Mouse (Mus musculus) heart, embryonic 16.5 days (tissue): ENCODE data around the gene Srsf3. TPM values are rescaled to one million over a fixed set of nuclear protein-coding genes. Genes with fewer than 3 reads are reported as not detected.
"Not testable (repeated sequence)": the region's sequence is repeated elsewhere in the genome, so short reads cannot be mapped to it uniquely, and the experiment has no call there.

Source experiments
- ATAC-seq: fragments of 200-750 bp; cut with Nextera tagmentation; replicated peaks from 2 replicates; pipeline ENCODE4 v1.8.0; 2017; ENCODE audit warnings: moderate number of reproducible peaks; ENCODE audit not compliant: insufficient read depth, low FRiP score; ENCODE audit errors: extremely low read depth
- H3K27ac ChIP-seq: fragments of 300-500 bp; sonication (generic); 2 replicates; pipeline ENCODE4 v1.5.1; 2014; ENCODE audit warnings: mild to moderate bottlenecking, low read length, control low read depth, moderate library complexity
- H3K27me3 ChIP-seq: fragments of 300-500 bp; sonication (generic); 2 replicates; pipeline ENCODE4 v1.6.1; 2014; ENCODE audit warnings: low read length, mixed read lengths; ENCODE audit not compliant: control insufficient read depth, insufficient read depth
- H3K36me3 ChIP-seq: fragments of 300-500 bp; sonication (generic); 2 replicates; pipeline ENCODE4 v1.6.1; 2014; ENCODE audit not compliant: control insufficient read depth, insufficient read depth
- H3K4me1 ChIP-seq: fragments of 300-500 bp; sonication (generic); 2 replicates; pipeline ENCODE4 v1.6.1; 2014; ENCODE audit warnings: low read length, mixed read lengths; ENCODE audit not compliant: control insufficient read depth, insufficient read depth
- H3K4me2 ChIP-seq: fragments of 300-500 bp; sonication (generic); 2 replicates; pipeline ENCODE4 v1.6.1; 2014; ENCODE audit warnings: low read depth, mild to moderate bottlenecking, control low read depth, low read length
- H3K4me3 ChIP-seq: fragments of 300-500 bp; sonication (generic); 2 replicates; pipeline ENCODE4 v1.5.1; 2014; ENCODE audit warnings: mild to moderate bottlenecking, control low read depth, low read length
- H3K9ac ChIP-seq: fragments of 300-500 bp; sonication (generic); 2 replicates; pipeline ENCODE4 v1.6.1; 2014; ENCODE audit warnings: low read length, control low read depth
- H3K9me3 ChIP-seq: fragments of 300-500 bp; sonication (generic); replicated peaks from 2 replicates; pipeline ENCODE4 v1.6.1; 2016; ENCODE audit warnings: low read length; ENCODE audit not compliant: control insufficient read depth
- WGBS: fragments of 180-500 bp; shearing (Covaris S2); extraction: QIAGEN DNeasy Blood & Tissue Kit; methylation state at CpG from one replicate; pipeline ENCODE4 v1.1.7; 2014; 5-methylcytosine and 5-hydroxymethylcytosine counted together
- polyA plus RNA-seq: library from polyadenylated mRNA; unstranded; fragments of >200 nt; fragmentation: Nextera tagmentation; extraction: Ambion mirVana; gene quantifications from 2 replicates; pipeline ENCODE4 v1.2.1, GENCODE M21; 2015

Srsf3 gene
- polyA plus RNA-seq, 1 experiment from 2014 or later: 367 TPM

DNA sequence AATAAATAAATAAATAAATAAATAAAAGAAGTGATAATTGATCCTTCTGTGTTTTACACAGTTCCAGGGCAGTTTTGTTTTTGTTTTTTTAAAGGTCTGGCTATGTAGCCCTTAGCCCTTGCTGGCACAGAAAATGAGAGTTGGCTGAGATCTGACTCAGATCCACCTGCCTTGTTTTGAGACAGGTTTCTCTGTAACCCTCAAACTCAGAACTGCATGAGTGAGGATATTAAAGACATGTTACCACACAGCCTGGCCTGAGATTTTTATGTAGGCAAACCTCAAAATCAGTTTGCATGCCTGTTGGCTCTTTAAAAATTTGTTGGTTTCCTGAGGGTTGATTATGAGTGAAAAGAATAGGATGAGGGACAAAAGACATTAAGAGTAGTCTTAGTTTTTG is 3.1 kb downstream of the Srsf3 start:
- Histone ChIP-seq H3K36me3 (peaks cover 37% of the 10 kb centered on the region), H3K4me1 (peaks cover 28% of the 10 kb centered on the region), H3K4me2 (peak overlapping the region; percentile 98), H3K9me3 (no peaks in the 10 kb centered on the region), H3K9ac (peak overlapping the region; percentile 43; the same call in 1 of the 2 replicates), H3K27me3 (no peaks in the 10 kb centered on the region), H3K27ac (no peak overlapping the region), H3K4me3 (peak overlapping the region; percentile 83)
- ATAC-seq: no peak

DNA sequence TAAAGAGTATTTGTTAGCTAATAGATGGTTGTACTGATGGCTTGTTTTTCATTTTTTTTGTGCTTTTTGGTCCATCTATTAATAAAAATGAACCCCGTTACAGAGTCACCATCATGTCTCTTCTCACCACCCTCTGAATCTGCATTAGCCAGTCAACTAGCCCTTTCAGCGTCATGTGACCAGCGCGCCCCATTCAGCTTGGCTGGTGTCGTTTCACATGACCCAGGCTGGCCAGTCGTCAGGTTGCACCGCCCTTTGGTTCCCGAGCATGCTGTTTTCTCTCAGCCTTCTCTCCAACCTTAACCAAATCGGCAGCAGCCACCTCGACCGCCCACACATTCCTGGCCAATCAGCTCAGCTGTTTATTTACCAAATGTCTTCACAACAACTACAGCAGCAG is 6.9 kb downstream of the Srsf3 start:
- Histone ChIP-seq H3K4me2 (no peak overlapping the region), H3K27ac (no peak overlapping the region), H3K36me3 (peaks cover 55% of the 10 kb centered on the region), H3K4me1 (peaks cover 26% of the 10 kb centered on the region), H3K27me3 (no peaks in the 10 kb centered on the region), H3K4me3 (no peak overlapping the region), H3K9ac (no peak overlapping the region), H3K9me3 (no peaks in the 10 kb centered on the region)
- ATAC-seq: no peak
- WGBS: 60% methylated on average over 11 of the region's 11 CpGs

DNA sequence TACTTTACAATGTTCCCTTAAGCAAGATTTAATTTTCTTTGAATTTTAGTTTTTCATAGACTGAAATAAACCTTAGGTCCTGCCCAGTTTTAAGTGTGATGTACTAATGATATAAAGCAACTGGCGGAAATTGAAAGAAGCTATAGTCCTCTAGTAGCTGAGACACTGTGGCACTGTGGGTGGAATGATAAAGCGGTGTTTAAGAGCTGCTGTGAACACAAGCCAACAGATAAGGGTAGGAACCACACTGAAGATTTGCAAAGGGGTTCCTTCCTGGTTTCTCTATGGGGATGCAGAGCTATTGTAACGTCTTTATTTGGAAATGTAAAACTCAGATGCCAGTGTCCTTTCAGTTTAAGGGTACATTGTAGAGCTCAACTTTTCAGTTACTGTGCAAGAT is 9.2 kb downstream of the Srsf3 start:
- H3K27ac ChIP-seq, H3K9ac ChIP-seq, H3K4me3 ChIP-seq, H3K27me3 ChIP-seq, ATAC-seq, H3K4me2 ChIP-seq, H3K9me3 ChIP-seq: not testable (repeated sequence)
- H3K36me3 ChIP-seq: peaks cover 62% of the 10 kb centered on the region
- WGBS: 45% methylated on average over 3 of the region's 3 CpGs
- H3K4me1 ChIP-seq: peaks cover 21% of the 10 kb centered on the region

DNA sequence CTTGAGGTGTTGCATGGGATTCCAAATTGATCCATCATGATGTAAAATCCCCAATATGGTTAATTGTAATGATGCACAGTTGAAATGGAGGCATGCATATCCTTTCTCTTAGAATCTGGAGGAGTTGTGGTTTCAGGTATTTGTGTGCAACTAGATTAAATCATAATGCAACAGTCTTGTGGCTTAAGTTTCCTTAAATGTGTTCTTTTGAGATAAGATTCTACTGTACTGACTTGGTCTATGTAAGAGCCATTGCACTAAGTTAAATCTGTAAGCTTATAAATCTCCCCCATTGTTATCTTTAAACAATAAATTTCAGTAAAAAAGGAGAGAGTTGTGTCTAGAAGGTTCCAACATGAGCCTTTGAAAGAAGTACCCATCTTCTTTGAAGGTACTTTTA is 10.1 kb downstream of the Srsf3 start:
- H3K27me3 ChIP-seq: no peaks in the 10 kb centered on the region
- no peaks in the 10 kb centered on the region for H3K9me3 ChIP-seq
- ATAC-seq: no peak
- no peak overlapping the region for H3K9ac ChIP-seq
- H3K4me3 ChIP-seq: no peak overlapping the region
- no peak overlapping the region for H3K4me2 ChIP-seq
- peaks cover 59% of the 10 kb centered on the region for H3K36me3 ChIP-seq
- H3K4me1 ChIP-seq: peaks cover 13% of the 10 kb centered on the region
- H3K27ac ChIP-seq: no peak overlapping the region

DNA sequence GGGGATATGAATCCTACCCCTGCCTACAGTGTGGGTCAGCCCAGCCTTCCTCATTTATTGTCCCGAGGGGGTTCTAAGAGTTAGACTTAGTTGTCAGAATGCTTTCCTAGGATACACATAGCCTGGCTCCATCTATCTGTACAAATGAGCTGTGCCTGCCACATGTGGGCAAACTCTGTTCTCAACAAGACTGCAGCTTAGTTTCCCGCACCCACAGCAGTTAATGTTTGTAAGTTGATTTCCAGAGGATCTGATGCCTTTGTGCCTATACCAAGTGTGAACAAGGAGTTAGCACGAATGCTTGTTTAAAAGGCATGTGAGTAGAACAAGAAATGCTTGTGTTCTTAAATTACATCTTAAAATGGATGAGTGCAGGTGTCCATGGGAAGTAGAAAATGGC is 11.2 kb downstream of the Srsf3 start:
- Histone ChIP-seq H3K4me3 (no peak overlapping the region), H3K27ac (no peak overlapping the region), H3K27me3 (no peaks in the 10 kb centered on the region), H3K9me3 (no peaks in the 10 kb centered on the region), H3K9ac (no peak overlapping the region), H3K4me1 (peaks cover 12% of the 10 kb centered on the region), H3K4me2 (no peak overlapping the region), H3K36me3 (peaks cover 57% of the 10 kb centered on the region)
- ATAC-seq: no peak
- WGBS: 89% methylated on average over 3 of the region's 3 CpGs

DNA sequence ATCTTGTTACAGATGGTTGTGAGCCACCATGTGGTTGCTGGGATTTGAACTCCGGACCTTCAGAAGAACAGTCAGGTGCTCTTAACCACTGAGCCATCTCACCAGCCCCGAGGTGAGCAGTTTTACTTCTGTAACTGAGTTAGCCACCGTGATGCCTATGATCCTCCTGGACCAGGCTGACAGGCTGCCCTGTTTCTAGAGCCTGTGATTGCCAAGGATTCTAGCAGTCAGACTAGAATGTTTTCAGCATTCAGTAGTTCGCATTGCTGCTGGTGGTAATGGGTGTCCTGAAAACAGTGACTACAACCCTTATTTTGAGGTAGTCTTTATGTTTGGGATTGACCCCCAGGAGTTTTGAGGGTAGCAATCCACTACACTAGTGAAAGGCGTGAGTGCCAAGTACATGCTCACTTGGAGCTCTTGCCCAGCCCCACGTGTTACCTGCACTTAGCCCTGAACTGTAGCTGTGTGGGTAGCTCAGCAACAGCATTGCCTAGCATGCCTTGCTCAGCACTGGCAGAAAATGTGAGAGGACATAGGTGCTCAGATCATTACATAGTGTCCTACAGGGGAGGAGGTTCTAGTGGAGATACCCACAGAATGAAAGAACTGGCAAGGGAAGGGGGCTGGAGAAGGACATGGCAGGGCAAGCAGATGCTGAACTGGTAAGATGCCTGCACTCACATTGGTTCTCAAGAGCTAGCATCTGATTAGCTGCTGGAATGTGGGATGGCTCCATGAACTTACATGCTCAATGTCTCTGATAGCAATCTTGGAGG is 11.9 kb downstream of the Srsf3 start:
- Histone ChIP-seq H3K4me3 (no peak overlapping the region), H3K9me3 (no peaks in the 10 kb centered on the region), H3K9ac (no peak overlapping the region), H3K4me1 (peaks cover 13% of the 10 kb centered on the region), H3K4me2 (no peak overlapping the region), H3K27ac (no peak overlapping the region), H3K27me3 (no peaks in the 10 kb centered on the region), H3K36me3 (peaks cover 52% of the 10 kb centered on the region)
- ATAC-seq: no peak
- 83% methylated on average over 6 of the region's 6 CpGs for WGBS

DNA sequence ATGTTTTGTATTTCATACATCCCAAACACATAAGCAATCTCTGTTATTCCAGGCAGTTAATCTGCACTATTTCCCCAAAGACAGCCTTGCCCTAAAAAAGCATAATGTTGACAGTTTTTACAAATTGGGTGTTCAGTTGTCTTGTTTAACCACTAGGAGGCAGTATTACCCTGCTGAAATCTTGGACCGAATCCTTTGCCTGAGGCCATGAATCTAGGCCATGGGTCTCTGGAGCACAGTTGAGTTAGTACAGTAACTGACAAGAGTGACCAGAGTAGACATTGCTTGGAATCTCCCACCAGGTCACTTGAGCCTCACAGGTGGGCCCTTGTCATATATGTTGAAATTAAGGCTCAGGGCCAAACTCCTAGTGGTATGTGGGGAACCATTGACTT is 12.5 kb downstream of the Srsf3 start:
- 70% methylated on average over 1 of the region's 1 CpGs for WGBS
- H3K4me1 ChIP-seq: peaks cover 10% of the 10 kb centered on the region
- no peak overlapping the region for H3K4me3 ChIP-seq
- ATAC-seq: no peak
- H3K4me2 ChIP-seq: no peak overlapping the region
- no peaks in the 10 kb centered on the region for H3K27me3 ChIP-seq
- H3K36me3 ChIP-seq: peaks cover 47% of the 10 kb centered on the region
- H3K27ac ChIP-seq: peak overlapping the region; percentile 41; the same call in 1 of the 2 replicates
- no peak overlapping the region for H3K9ac ChIP-seq
- H3K9me3 ChIP-seq: no peaks in the 10 kb centered on the region

DNA sequence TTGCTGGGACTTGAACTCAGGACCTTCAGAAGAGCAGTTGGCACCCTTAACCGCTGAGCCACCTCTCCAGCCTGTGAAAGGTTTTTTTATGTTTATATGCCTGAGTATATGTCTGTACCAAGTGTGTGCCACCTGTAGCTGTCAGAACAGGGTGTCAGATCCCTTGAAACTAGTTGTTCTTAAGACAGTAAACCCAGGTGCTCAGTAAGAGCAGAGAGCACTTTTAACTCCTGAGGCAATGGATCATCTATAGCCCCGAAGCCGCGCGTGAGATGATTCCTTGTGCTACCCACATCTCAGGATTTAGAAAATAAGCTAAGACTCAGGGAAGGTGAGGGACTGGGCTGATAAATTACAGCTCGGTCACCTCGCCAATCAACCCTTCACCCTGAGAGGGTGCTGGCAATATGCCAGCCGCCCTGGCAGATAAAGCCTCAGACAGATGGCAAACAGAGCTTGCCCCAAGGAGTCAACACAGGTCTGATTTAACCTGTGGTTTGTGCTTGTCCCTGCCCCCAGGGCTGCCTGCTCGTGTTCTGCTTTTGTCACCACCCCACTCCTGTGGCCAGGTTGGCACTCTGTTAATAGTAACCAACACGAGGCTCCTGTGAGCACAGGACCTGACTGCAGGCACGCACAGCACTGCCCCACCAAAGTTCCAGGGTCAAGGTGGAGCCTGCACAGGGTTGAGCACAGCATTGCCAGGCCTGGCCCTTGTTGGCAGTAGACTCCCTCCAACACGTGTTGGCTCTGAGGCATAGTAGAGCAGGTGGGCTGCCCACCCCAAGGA is 13.5 kb downstream of the Srsf3 start:
- H3K9ac ChIP-seq: no peak overlapping the region
- no peak overlapping the region for H3K4me2 ChIP-seq
- 52% methylated on average over 12 of the region's 12 CpGs for WGBS
- H3K36me3 ChIP-seq: peaks cover 39% of the 10 kb centered on the region
- H3K4me3 ChIP-seq: no peak overlapping the region
- peaks cover 19% of the 10 kb centered on the region for H3K4me1 ChIP-seq
- no peaks in the 10 kb centered on the region for H3K27me3 ChIP-seq
- H3K27ac ChIP-seq: peak overlapping the region; percentile 27
- peak; percentile 21 for ATAC-seq
- no peaks in the 10 kb centered on the region for H3K9me3 ChIP-seq

DNA sequence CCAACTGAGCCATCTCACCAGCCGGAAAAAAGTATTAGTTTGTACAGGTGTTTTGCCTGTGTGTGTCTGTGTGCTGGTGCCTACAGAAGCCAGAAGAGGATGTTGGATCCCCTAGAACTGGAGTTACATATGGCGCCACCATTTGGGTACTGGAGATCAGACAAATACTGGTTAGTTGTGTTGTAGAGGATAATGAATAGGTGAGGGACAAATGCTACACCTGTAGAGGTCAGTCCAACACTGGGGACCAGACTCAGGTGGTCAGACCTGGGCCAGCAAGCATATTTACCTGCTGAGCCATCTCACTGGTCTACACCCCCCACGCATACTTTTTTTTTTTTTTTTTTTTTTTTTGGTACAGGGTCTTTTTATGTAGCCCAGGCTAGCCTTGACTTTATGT is 14.4 kb downstream of the Srsf3 start:
- Histone ChIP-seq H3K4me2 (no peak overlapping the region), H3K4me1 (peaks cover 20% of the 10 kb centered on the region), H3K4me3 (no peak overlapping the region), H3K9me3 (no peaks in the 10 kb centered on the region), H3K36me3 (peaks cover 37% of the 10 kb centered on the region), H3K27me3 (no peaks in the 10 kb centered on the region), H3K9ac (no peak overlapping the region), H3K27ac (no peak overlapping the region)
- 87% methylated on average over 2 of the region's 3 CpGs for WGBS
- no peak for ATAC-seq
